Mouse (Mus musculus): ENCODE measurements around the gene Ciapin1. TPM values are rescaled to one million over a fixed set of nuclear protein-coding genes. Genes with fewer than 3 reads are reported as not detected.

Gene Ciapin1
- polyA plus RNA-seq, 1 experiment from 2014 or later, result 123 TPM

GRCm38 (mm10) chr8:94778473-94778872 lies 59.7 kb downstream of the Ciapin1 start:
- H3K9me3 ChIP-seq (replicated peaks; ENCODE audit: control insufficient read depth, low read length), result no peaks in the 10 kb centered on the region
- no peaks in the 10 kb centered on the region; the same call in 1 of the 2 replicates for H3K4me1 ChIP-seq (ENCODE audit: control insufficient read depth, insufficient read depth, low read length)
- DNase-seq (ENCODE audit: low spot score), result no peak
- no peak overlapping the region for H3K9ac ChIP-seq (replicated peaks; ENCODE audit: low read length)
- no peaks in the 10 kb centered on the region; the same call in 1 of the 2 replicates for H3K36me3 ChIP-seq (replicated peaks; ENCODE audit: control insufficient read depth, insufficient read depth, low read depth, low read length)
- H3K4me2 ChIP-seq (ENCODE audit: low read depth, low read length), result no peak overlapping the region
- 39% methylated on average over 5 of the region's 5 CpGs for WGBS
- ATAC-seq (replicated peaks; ENCODE audit: insufficient number of reproducible peaks, low FRiP score, low TSS enrichment, low read depth), result no peak
- no peak overlapping the region for H3K4me3 ChIP-seq (ENCODE audit: low read depth, low read length)
- H3K27me3 ChIP-seq (ENCODE audit: control insufficient read depth, insufficient read depth, low read length), result 0 out of 2 replicates have a peak, but pooled peaks cover 2% of the 10 kb centered on the region
- no peak overlapping the region for H3K27ac ChIP-seq (replicated peaks; ENCODE audit: low read depth, low read length)

- no peak for ATAC-seq (replicated peaks; ENCODE audit: insufficient number of reproducible peaks, low FRiP score, low TSS enrichment, low read depth)
- H3K27ac ChIP-seq (replicated peaks; ENCODE audit: low read depth, low read length), result no peak overlapping the region
Measured at GRCm38 (mm10) chr8:94778036-94778435, 60.1 kb downstream of the Ciapin1 start.

DNA sequence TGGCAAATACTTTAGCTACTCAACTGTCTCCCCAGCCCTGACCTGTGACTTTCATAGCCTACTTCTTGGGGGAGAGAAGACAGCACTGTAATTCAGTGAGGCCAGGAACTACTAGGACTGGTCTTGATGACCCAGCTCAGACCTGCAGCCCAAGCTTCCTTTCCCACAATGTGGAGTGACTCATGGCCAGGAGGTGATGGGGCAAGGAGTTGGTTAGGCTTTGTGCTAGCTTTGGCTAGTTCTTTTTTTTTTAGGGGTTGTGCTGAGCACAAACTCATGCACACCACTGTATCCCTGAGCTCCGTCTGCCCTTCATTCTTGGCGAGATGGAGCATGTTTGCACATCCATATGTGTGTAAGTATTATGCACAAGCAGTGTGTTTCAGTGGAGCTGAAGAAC lies 61.8 kb downstream of the Ciapin1 start:
- Histone ChIP-seq H3K9me3 (replicated peaks; ENCODE audit: control insufficient read depth, low read length) (no peaks in the 10 kb centered on the region), H3K4me3 (ENCODE audit: low read depth, low read length) (no peak overlapping the region), H3K27ac (replicated peaks; ENCODE audit: low read depth, low read length) (no peak overlapping the region), H3K4me1 (ENCODE audit: control insufficient read depth, insufficient read depth, low read length) (no peaks in the 10 kb centered on the region; the same call in none of the 2 replicates), H3K27me3 (ENCODE audit: control insufficient read depth, insufficient read depth, low read length) (peaks cover 6% of the 10 kb centered on the region; the same call in 1 of the 2 replicates), H3K4me2 (ENCODE audit: low read depth, low read length) (no peak overlapping the region), H3K9ac (replicated peaks; ENCODE audit: low read length) (no peak overlapping the region), H3K36me3 (replicated peaks; ENCODE audit: control insufficient read depth, insufficient read depth, low read depth, low read length) (no peaks in the 10 kb centered on the region; the same call in 1 of the 2 replicates)
- ATAC-seq (replicated peaks; ENCODE audit: insufficient number of reproducible peaks, low FRiP score, low TSS enrichment, low read depth), result no peak
- DNase-seq (ENCODE audit: low spot score), result no peak
- WGBS, result 76% methylated on average over 2 of the region's 2 CpGs

More at GRCm38 (mm10) chr8:94778036-94778435, 60.1 kb downstream of the Ciapin1 start:
- Histone ChIP-seq H3K4me3 (ENCODE audit: low read depth, low read length) (no peak overlapping the region), H3K27me3 (ENCODE audit: control insufficient read depth, insufficient read depth, low read length) (peaks cover 4% of the 10 kb centered on the region; the same call in 1 of the 2 replicates), H3K9ac (replicated peaks; ENCODE audit: low read length) (no peak overlapping the region), H3K4me2 (ENCODE audit: low read depth, low read length) (no peak overlapping the region), H3K4me1 (ENCODE audit: control insufficient read depth, insufficient read depth, low read length) (no peaks in the 10 kb centered on the region; the same call in 1 of the 2 replicates), H3K9me3 (replicated peaks; ENCODE audit: control insufficient read depth, low read length) (no peaks in the 10 kb centered on the region), H3K36me3 (replicated peaks; ENCODE audit: control insufficient read depth, insufficient read depth, low read depth, low read length) (no peaks in the 10 kb centered on the region; the same call in 1 of the 2 replicates)
- WGBS, result 59% methylated on average over 10 of the region's 10 CpGs
- DNase-seq (ENCODE audit: low spot score), result no peak

DNA sequence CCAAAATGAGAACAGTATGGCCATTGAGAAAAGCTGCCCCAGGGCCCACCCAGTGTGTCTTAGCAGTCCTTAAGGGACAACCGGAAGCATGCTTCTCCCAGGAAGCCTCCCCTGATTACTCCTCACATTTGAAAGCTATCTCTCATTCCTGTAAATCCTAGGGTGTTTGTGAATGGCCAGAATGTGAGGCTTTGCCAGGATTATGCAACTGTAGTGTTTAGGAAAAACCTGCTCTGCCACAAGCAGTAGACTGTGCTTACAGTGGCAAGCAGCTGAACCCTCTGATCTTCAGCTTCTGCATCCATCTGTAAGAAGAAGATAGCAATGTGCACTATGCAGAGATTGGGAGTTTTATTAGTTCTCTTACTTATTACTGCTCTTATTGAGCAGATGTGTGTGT lies 63.6 kb downstream of the Ciapin1 start:
- Histone ChIP-seq H3K36me3 (replicated peaks; ENCODE audit: control insufficient read depth, insufficient read depth, low read depth, low read length) (no peaks in the 10 kb centered on the region; the same call in 1 of the 2 replicates), H3K27me3 (ENCODE audit: control insufficient read depth, insufficient read depth, low read length) (peaks cover 6% of the 10 kb centered on the region), H3K4me1 (ENCODE audit: control insufficient read depth, insufficient read depth, low read length) (no peaks in the 10 kb centered on the region; the same call in none of the 2 replicates), H3K4me3 (ENCODE audit: low read depth, low read length) (no peak overlapping the region), H3K9ac (replicated peaks; ENCODE audit: low read length) (no peak overlapping the region), H3K4me2 (ENCODE audit: low read depth, low read length) (no peak overlapping the region), H3K27ac (replicated peaks; ENCODE audit: low read depth, low read length) (no peak overlapping the region), H3K9me3 (replicated peaks; ENCODE audit: control insufficient read depth, low read length) (no peaks in the 10 kb centered on the region)
- 90% methylated on average over 1 of the region's 1 CpGs for WGBS
- DNase-seq (ENCODE audit: low spot score), result no peak
- ATAC-seq (replicated peaks; ENCODE audit: insufficient number of reproducible peaks, low FRiP score, low TSS enrichment, low read depth), result no peak

- 11% methylated on average over 12 of the region's 12 CpGs for WGBS
- H3K9me3 ChIP-seq (replicated peaks; ENCODE audit: control insufficient read depth, low read length), result no peaks in the 10 kb centered on the region
- H3K4me2 ChIP-seq (ENCODE audit: low read depth, low read length), result no peak overlapping the region
- ATAC-seq (replicated peaks; ENCODE audit: insufficient number of reproducible peaks, low FRiP score, low TSS enrichment, low read depth) (no peak), DNase-seq (ENCODE audit: low spot score) (peak; percentile 20)
- peaks cover 6% of the 10 kb centered on the region for H3K27me3 ChIP-seq (ENCODE audit: control insufficient read depth, insufficient read depth, low read length)
- H3K4me3 ChIP-seq (ENCODE audit: low read depth, low read length), result no peak overlapping the region
- H3K27ac ChIP-seq (replicated peaks; ENCODE audit: low read depth, low read length), result no peak overlapping the region
- no peak overlapping the region for H3K9ac ChIP-seq (replicated peaks; ENCODE audit: low read length)
- no peaks in the 10 kb centered on the region; the same call in none of the 2 replicates for H3K4me1 ChIP-seq (ENCODE audit: control insufficient read depth, insufficient read depth, low read length)
- no peaks in the 10 kb centered on the region; the same call in 1 of the 2 replicates for H3K36me3 ChIP-seq (replicated peaks; ENCODE audit: control insufficient read depth, insufficient read depth, low read depth, low read length)
Measured at GRCm38 (mm10) chr8:94773700-94774171, 64.4 kb downstream of the Ciapin1 start.

GRCm38 (mm10) chr8:94773048-94773447 lies 65.1 kb downstream of the Ciapin1 start:
- Histone ChIP-seq H3K36me3 (replicated peaks; ENCODE audit: control insufficient read depth, insufficient read depth, low read depth, low read length) (no peaks in the 10 kb centered on the region; the same call in 1 of the 2 replicates), H3K4me3 (ENCODE audit: low read depth, low read length) (no peak overlapping the region), H3K4me2 (ENCODE audit: low read depth, low read length) (no peak overlapping the region), H3K27ac (replicated peaks; ENCODE audit: low read depth, low read length) (no peak overlapping the region), H3K4me1 (ENCODE audit: control insufficient read depth, insufficient read depth, low read length) (no peaks in the 10 kb centered on the region; the same call in none of the 2 replicates), H3K27me3 (ENCODE audit: control insufficient read depth, insufficient read depth, low read length) (peaks cover 6% of the 10 kb centered on the region), H3K9me3 (replicated peaks; ENCODE audit: control insufficient read depth, low read length) (no peaks in the 10 kb centered on the region), H3K9ac (replicated peaks; ENCODE audit: low read length) (no peak overlapping the region)
- ATAC-seq (replicated peaks; ENCODE audit: insufficient number of reproducible peaks, low FRiP score, low TSS enrichment, low read depth) (no peak), DNase-seq (ENCODE audit: low spot score) (no peak)
- 40% methylated on average over 6 of the region's 6 CpGs for WGBS

GRCm38 (mm10) chr8:94771941-94772670 lies 66.1 kb downstream of the Ciapin1 start, which contains the start of gene Cx3cl1:
Cx3cl1 (plus strand) TSS chr8:94772009.
- peak within 1 kb of the TSS; percentile 46 for H3K4me3 ChIP-seq (ENCODE audit: low read depth, low read length)
- peaks cover 6% of the 10 kb centered on the region for H3K27me3 ChIP-seq (ENCODE audit: control insufficient read depth, insufficient read depth, low read length)
- no peaks in the 10 kb centered on the region; the same call in 1 of the 2 replicates for H3K4me1 ChIP-seq (ENCODE audit: control insufficient read depth, insufficient read depth, low read length)
- H3K27ac ChIP-seq (replicated peaks; ENCODE audit: low read depth, low read length), result no peak within 1 kb of the TSS
- ATAC-seq (replicated peaks; ENCODE audit: insufficient number of reproducible peaks, low FRiP score, low TSS enrichment, low read depth) (peak; percentile 72), DNase-seq (ENCODE audit: low spot score) (peak; percentile 85)
- H3K9me3 ChIP-seq (replicated peaks; ENCODE audit: control insufficient read depth, low read length), result no peaks in the 10 kb centered on the region
- H3K36me3 ChIP-seq (replicated peaks; ENCODE audit: control insufficient read depth, insufficient read depth, low read depth, low read length), result no peaks in the 10 kb centered on the region
- WGBS, result under 1% methylated on average over 38 of the region's 38 CpGs
- peak within 1 kb of the TSS; percentile 61 for H3K9ac ChIP-seq (replicated peaks; ENCODE audit: low read length)
- H3K4me2 ChIP-seq (ENCODE audit: low read depth, low read length), result peak within 1 kb of the TSS; percentile 89

DNA sequence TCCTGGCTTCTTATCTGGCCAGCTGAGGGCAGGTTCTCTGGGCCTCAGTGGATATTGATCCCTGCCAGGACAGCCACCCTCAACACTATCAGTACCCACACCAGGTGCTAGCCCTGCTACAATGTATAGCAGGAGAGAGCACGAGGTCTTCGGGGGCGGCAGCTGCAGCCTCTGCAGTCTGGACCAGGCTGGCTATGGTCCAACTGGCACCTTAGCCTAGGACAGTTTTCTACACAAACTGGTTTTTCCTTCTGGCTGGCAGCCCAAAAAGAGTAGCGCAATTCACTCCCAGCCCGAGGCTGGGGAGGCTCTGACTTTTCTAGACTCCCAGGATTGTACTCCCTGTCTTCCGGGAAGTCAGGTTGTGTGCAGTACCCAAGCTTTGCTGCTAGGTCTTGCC lies 67.2 kb downstream of the Ciapin1 start:
- H3K27me3 ChIP-seq (ENCODE audit: control insufficient read depth, insufficient read depth, low read length), result peaks cover 6% of the 10 kb centered on the region
- H3K9me3 ChIP-seq (replicated peaks; ENCODE audit: control insufficient read depth, low read length), result no peaks in the 10 kb centered on the region
- H3K36me3 ChIP-seq (replicated peaks; ENCODE audit: control insufficient read depth, insufficient read depth, low read depth, low read length), result no peaks in the 10 kb centered on the region
- 70% methylated on average over 6 of the region's 6 CpGs for WGBS
- no peak overlapping the region for H3K27ac ChIP-seq (replicated peaks; ENCODE audit: low read depth, low read length)
- no peak overlapping the region for H3K4me2 ChIP-seq (ENCODE audit: low read depth, low read length)
- no peak for DNase-seq (ENCODE audit: low spot score)
- no peaks in the 10 kb centered on the region; the same call in 1 of the 2 replicates for H3K4me1 ChIP-seq (ENCODE audit: control insufficient read depth, insufficient read depth, low read length)
- no peak for ATAC-seq (replicated peaks; ENCODE audit: insufficient number of reproducible peaks, low FRiP score, low TSS enrichment, low read depth)
- no peak overlapping the region for H3K4me3 ChIP-seq (ENCODE audit: low read depth, low read length)
- no peak overlapping the region for H3K9ac ChIP-seq (replicated peaks; ENCODE audit: low read length)

Measured in embryonic facial prominence, embryonic 11.5 days (tissue).